Comparison of ENCODE assay signal across 24 mouse cellular contexts in genomic region chr11:62951012-62951411, GRCm38 (mm10). TPM values are rescaled to one million over a fixed set of nuclear protein-coding genes. Genes with fewer than 3 reads are reported as not detected.
"Had no signal": no experiment of that assay in that cellular context is flagged by ENCODE, and none has a peak within 500 bp of the region (broad histone marks: within the 10 kb centered on the region; RNA-seq: fewer than 3 reads in every experiment).

TSS of gene Cdrt4 (plus strand) at chr11:62951193.

- H3K4me1 ChIP-seq: neural tube, embryonic 12.5 days; neural tube, embryonic 13.5 days; neural tube, embryonic 15.5 days; stomach, embryonic 15.5 days had no signal

- H3K4me3 ChIP-seq: neural tube, embryonic 12.5 days; neural tube, embryonic 13.5 days; neural tube, embryonic 15.5 days; stomach, embryonic 15.5 days had no signal

- H3K27me3 ChIP-seq: neural tube, embryonic 12.5 days; neural tube, embryonic 13.5 days; neural tube, embryonic 15.5 days; stomach, embryonic 15.5 days had no signal

- H3K36me3 ChIP-seq: neural tube, embryonic 12.5 days; neural tube, embryonic 13.5 days; neural tube, embryonic 15.5 days; stomach, embryonic 15.5 days had no signal

- H3K9me3 ChIP-seq: neural tube, embryonic 12.5 days; neural tube, embryonic 15.5 days; stomach, embryonic 15.5 days had no signal

- H3K27ac ChIP-seq: neural tube, embryonic 12.5 days; neural tube, embryonic 13.5 days; neural tube, embryonic 15.5 days; stomach, embryonic 15.5 days; stomach, postnatal 0 days had no signal

- DNase-seq: retina, postnatal 1 day; right cerebral cortex, adult 18-20 months; right cerebral cortex, postnatal 14 days; right cerebral cortex, postnatal 25 days; right cerebral cortex, postnatal 4 days; spleen, adult 18-20 months; thymus, adult 18-20 months; thymus, adult 2 months; thymus, postnatal 14 days; thymus, postnatal 25 days; thymus, postnatal 36 days; thymus, postnatal 4 days had no signal

RNA-seq across cellular contexts. Expression of gene Cdrt4, which starts in this region (rescaled TPM):
- total RNA-seq: neutrophil, adult 5-6 weeks had no signal
- polyA plus RNA-seq: neural tube, embryonic 11.5 days; neural tube, embryonic 13.5 days; neural tube, embryonic 14.5 days; neural tube, embryonic 15.5 days; small intestine, adult 2 months; spleen, adult 2 months; stomach, embryonic 14.5 days; stomach, postnatal 0 days; thymus, adult 2 months; thymus, postnatal 0 days had no signal
